Mouse (Mus musculus) ES-Bruce4 (cell line): ENCODE results near the gene Fxr2. TPM values are rescaled to one million over a fixed set of nuclear protein-coding genes. Genes with fewer than 3 reads are reported as not detected.

Source experiments
- H3K27ac ChIP-seq: 2 replicates; pipeline ENCODE4 v1.5.1; 2012; ENCODE audit warnings: low read length, inconsistent platforms; ENCODE audit not compliant: insufficient read depth
- H3K27me3 ChIP-seq: 2 replicates; pipeline ENCODE4 v1.6.1; 2012; ENCODE audit warnings: mild to moderate bottlenecking, low read length, inconsistent platforms; ENCODE audit not compliant: control insufficient read depth, poor library complexity, insufficient read depth, severe bottlenecking
- H3K36me3 ChIP-seq: 2 replicates; pipeline ENCODE4 v1.6.1; 2012; ENCODE audit warnings: inconsistent platforms, mild to moderate bottlenecking, low read length, moderate library complexity; ENCODE audit not compliant: control insufficient read depth, poor library complexity, insufficient read depth, severe bottlenecking
- H3K4me1 ChIP-seq: one replicate; pipeline ENCODE4 v1.8.1; 2011; ENCODE audit warnings: low read length; ENCODE audit not compliant: control insufficient read depth, insufficient read depth
- H3K4me3 ChIP-seq: 2 replicates; pipeline ENCODE4 v1.5.1; 2011; ENCODE audit warnings: low read depth, mild to moderate bottlenecking, low read length
- H3K9ac ChIP-seq: 2 replicates; pipeline ENCODE4 v1.6.1; 2012; ENCODE audit warnings: low read depth, mild to moderate bottlenecking, inconsistent platforms; ENCODE audit not compliant: poor library complexity, severe bottlenecking
- H3K9me3 ChIP-seq: replicated peaks from 2 replicates; pipeline ENCODE4 v1.6.1; 2012; ENCODE audit warnings: mild to moderate bottlenecking, low read length, inconsistent platforms; ENCODE audit not compliant: control insufficient read depth, poor library complexity, insufficient read depth, severe bottlenecking
- CTCF ChIP-seq: IDR thresholded peaks from one replicate; pipeline ENCODE4 v1.8.1; 2011; ENCODE audit warnings: low read depth, low read length
- EP300 ChIP-seq: IDR thresholded peaks from 2 replicates; pipeline ENCODE4 v1.6.1; 2011; ENCODE audit warnings: low read depth, low read length; ENCODE audit not compliant: insufficient read depth
- POLR2A ChIP-seq: IDR thresholded peaks from one replicate; pipeline ENCODE4 v1.8.1; 2011; ENCODE audit warnings: low read length; ENCODE audit not compliant: insufficient read depth
- polyA plus RNA-seq: library from polyadenylated mRNA; stranded (reverse); fragments of >200 nt; gene quantifications from 2 replicates; pipeline ENCODE4 v1.2.4, GENCODE M21; 2011; ENCODE audit warnings: low read depth; ENCODE audit not compliant: missing spikeins, insufficient read depth, insufficient read length

The Fxr2 gene
- polyA plus RNA-seq, 1 experiment, result 170 TPM

- Histone ChIP-seq H3K27ac (no peak overlapping the region), H3K4me1 (no peaks in the 10 kb centered on the region)
Observed at GRCm38 (mm10) chr11:69628286-69628685, 4.5 kb upstream of the Fxr2 start.

GRCm38 (mm10) chr11:69629802-69630201 is 3.0 kb upstream of the Fxr2 start:
- no peak for TF ChIP-seq POLR2A
- TF ChIP-seq CTCF, result no peak
- TF ChIP-seq EP300, result no peak
- Histone ChIP-seq H3K36me3 (0 out of 2 replicates have a peak, but pooled peaks cover 3% of the 10 kb centered on the region), H3K9me3 (no peaks in the 10 kb centered on the region), H3K27me3 (no peaks in the 10 kb centered on the region), H3K27ac (no peak overlapping the region), H3K9ac (no peak overlapping the region), H3K4me3 (no peak overlapping the region), H3K4me1 (no peaks in the 10 kb centered on the region)

More at GRCm38 (mm10) chr11:69628286-69628685, 4.5 kb upstream of the Fxr2 start:
- Histone ChIP-seq H3K36me3 (no peaks in the 10 kb centered on the region), H3K27me3 (no peaks in the 10 kb centered on the region), H3K9me3 (no peaks in the 10 kb centered on the region), H3K9ac (no peak overlapping the region), H3K4me3 (no peak overlapping the region)
- TF ChIP-seq POLR2A (no peak), CTCF (peak; percentile 99), EP300 (no peak)

GRCm38 (mm10) chr11:69633128-69633866 is 507 bp downstream of the Fxr2 start:
- H3K27me3 ChIP-seq, result no peaks in the 10 kb centered on the region
- peak overlapping the region; percentile 89 for H3K4me3 ChIP-seq
- H3K9ac ChIP-seq, result peak overlapping the region; percentile 96
- H3K36me3 ChIP-seq, result peaks cover 32% of the 10 kb centered on the region
- H3K9me3 ChIP-seq, result no peaks in the 10 kb centered on the region
- no peak for TF ChIP-seq CTCF
- TF ChIP-seq POLR2A, result no peak
- TF ChIP-seq EP300, result no peak
- H3K27ac ChIP-seq, result peak overlapping the region; percentile 39
- no peaks in the 10 kb centered on the region for H3K4me1 ChIP-seq

- Histone ChIP-seq H3K36me3 (peaks cover 49% of the 10 kb centered on the region), H3K9me3 (no peaks in the 10 kb centered on the region), H3K4me1 (no peaks in the 10 kb centered on the region), H3K4me3 (no peak overlapping the region), H3K27me3 (no peaks in the 10 kb centered on the region), H3K27ac (no peak overlapping the region), H3K9ac (peak overlapping the region; percentile 33)
- TF ChIP-seq POLR2A (no peak), CTCF (no peak), EP300 (no peak)
Observed at GRCm38 (mm10) chr11:69635471-69635870, 2.7 kb downstream of the Fxr2 start.

GRCm38 (mm10) chr11:69645860-69646259 is 13.1 kb downstream of the Fxr2 start:
- H3K27ac ChIP-seq, result no peak overlapping the region
- peaks cover 88% of the 10 kb centered on the region for H3K36me3 ChIP-seq
- no peak overlapping the region for H3K9ac ChIP-seq
- TF ChIP-seq EP300, result no peak
- no peak for TF ChIP-seq POLR2A
- no peak for TF ChIP-seq CTCF
- H3K9me3 ChIP-seq, result no peaks in the 10 kb centered on the region
- no peak overlapping the region for H3K4me3 ChIP-seq
- no peaks in the 10 kb centered on the region for H3K27me3 ChIP-seq
- H3K4me1 ChIP-seq, result no peaks in the 10 kb centered on the region

GRCm38 (mm10) chr11:69653399-69653798 is 20.6 kb downstream of the Fxr2 start:
- Histone ChIP-seq H3K27me3 (no peaks in the 10 kb centered on the region), H3K4me3 (no peak overlapping the region), H3K4me1 (no peaks in the 10 kb centered on the region), H3K27ac (peak overlapping the region; percentile 85), H3K9ac (no peak overlapping the region), H3K9me3 (no peaks in the 10 kb centered on the region), H3K36me3 (peaks cover 40% of the 10 kb centered on the region)
- TF ChIP-seq CTCF (no peak), EP300 (no peak), POLR2A (no peak)
